Mouse (Mus musculus) common myeloid progenitor, adult 5-6 weeks (primary cell): ENCODE results near the gene Zkscan17. TPM values are rescaled to one million over a fixed set of nuclear protein-coding genes. Genes with fewer than 3 reads are reported as not detected.

Experiments used
- ATAC-seq: replicated peaks from 2 replicates; pipeline ENCODE4 v1.8.0; 2016; ENCODE audit warnings: low read depth, mild to moderate bottlenecking, moderate TSS enrichment, inconsistent platforms; ENCODE audit not compliant: poor library complexity, severe bottlenecking
- total RNA-seq: library from RNA; stranded (forward); fragments of 200-1000, 187-1606 nt; gene quantifications from 2 replicates; pipeline ENCODE4 v1.2.3, GENCODE M21; 2017

The Zkscan17 gene
- total RNA-seq, 1 experiment from 2014 or later, result 23.1 TPM

DNA sequence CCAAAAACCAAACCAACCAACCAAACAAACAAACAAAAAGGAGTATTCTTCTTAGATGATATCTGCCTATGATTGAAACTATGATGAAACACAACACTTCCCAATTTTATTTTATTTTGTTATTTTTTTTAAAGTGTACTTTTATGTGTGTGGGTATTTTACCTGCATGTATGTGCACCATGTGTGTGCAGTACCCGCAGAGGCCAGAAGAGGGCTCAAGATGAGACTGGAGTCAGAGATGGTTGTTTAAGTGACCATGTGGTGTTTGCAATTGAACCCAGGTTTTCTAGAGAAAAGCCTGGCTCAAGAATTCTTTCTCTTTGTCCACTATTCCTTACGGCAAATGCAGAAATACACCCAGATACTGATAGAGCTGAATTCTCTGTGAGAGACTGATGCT, 2.4 kb downstream of the Zkscan17 start:
- no peak for ATAC-seq

DNA sequence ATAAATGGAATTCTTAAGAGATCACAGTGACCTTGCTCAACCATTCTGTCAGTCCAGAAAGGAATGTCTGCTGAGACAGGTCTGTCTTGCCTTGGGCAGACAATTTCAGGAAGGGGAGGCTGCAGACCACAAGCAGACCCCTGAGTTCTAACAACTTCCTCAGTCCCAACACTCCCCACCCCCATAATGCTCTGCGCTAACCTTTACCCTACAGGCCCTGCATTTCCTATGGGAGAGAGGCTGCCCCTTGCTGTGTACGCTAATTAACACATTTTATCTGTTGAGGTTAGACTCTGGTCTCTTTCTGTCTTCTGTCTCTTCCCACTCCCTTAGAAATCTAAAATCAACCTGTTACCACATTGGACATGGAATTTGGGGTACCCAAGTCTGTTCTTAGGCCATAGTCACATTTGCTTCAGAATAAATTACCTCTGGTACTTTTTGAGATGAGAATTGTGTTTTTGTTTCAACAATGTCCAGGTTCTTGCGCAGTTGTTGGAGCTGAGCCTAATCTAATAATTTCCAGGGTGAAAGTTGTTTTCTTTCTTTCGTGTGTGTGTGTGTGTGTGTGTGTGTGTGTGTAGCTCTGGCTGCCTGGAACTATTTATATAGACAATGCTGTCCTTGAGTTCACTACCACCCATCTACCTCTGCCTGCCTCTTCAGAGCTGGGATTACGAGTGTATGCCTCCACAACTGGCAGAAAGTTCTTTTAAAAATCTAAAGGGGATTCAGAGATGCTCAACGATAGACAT, 6.6 kb downstream of the Zkscan17 start:
- ATAC-seq, result no peak

DNA sequence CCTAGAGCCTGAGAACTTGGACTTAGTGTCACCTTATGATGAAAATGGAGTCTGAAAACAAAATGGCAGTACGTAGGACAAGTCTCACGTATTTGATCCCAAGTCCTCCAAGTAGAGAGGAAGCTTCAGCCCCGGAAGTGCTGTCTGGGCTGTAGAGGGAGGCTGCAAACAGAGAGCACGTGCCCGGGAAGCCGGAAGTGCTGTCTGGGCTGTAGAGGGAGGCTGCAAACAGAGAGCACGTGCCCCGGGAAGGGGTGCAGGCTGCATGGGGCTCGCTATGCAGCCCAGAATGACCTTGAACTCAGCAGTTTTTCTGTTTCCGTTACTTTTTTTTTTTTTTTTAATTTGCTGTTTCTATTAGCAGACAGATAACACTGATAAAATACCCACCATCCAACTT, 8.3 kb downstream of the Zkscan17 start:
- ATAC-seq, result peak; percentile 42; the same call in 1 of the 2 replicates

DNA sequence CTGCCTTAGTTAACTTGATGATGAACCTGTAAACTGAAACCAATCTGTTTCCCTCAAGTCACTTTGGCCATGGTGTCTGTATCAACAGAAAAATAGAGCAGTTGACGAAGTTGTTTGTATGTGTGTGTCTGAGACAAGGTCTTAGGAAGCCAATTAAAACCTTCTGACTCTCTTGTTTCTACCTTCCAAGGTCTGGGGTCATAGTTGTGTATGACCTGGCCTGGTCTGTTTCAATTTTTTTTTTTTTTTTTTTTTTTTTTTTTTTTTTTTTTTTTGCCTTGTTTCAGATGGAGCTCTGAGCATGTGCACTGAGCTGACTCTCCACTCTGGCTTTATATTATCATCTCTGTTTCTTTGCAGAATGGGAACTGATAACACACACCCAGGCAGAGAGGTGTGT, 9.1 kb downstream of the Zkscan17 start:
- ATAC-seq, result no peak

DNA sequence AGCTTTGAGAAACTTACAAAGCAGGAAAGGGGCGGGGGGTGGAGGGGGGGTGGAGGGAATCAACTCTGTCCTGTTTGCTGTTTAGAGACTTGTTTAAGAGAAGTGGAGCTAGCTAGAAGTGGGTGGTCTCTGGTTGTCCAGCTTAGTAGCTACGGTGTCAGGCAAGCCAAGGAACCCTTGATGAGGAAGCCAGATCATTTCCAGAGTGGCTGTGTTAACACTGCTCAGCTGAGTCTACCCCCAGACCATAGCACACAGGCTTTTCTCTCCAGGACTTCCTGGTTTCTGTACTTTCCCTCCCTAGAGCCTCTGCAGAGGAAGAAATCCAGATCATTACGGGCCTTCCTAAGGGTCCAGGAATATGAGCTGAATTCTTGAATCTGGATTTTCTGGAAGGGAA, 11.8 kb downstream of the Zkscan17 start:
- ATAC-seq, result no peak

DNA sequence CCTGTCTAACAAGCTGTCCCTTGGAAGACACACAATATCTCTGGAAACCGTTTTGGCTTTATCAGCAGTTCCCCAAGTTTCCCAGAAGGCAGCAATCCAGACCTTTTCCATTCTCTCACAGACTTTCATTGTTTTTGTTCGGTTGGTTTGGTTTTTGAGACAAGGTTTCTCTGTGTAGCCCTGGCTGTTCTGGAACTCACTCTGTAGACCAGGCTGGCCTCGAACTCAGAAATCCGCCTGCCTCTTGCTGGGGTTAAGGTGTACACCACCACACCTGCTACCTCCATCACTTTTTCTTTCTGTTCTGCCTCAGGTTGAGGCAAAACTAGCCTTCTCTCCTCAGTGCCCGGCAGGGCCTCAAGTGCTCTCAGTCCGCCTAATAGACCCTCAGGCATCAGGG, 12.2 kb downstream of the Zkscan17 start:
- ATAC-seq, result no peak

DNA sequence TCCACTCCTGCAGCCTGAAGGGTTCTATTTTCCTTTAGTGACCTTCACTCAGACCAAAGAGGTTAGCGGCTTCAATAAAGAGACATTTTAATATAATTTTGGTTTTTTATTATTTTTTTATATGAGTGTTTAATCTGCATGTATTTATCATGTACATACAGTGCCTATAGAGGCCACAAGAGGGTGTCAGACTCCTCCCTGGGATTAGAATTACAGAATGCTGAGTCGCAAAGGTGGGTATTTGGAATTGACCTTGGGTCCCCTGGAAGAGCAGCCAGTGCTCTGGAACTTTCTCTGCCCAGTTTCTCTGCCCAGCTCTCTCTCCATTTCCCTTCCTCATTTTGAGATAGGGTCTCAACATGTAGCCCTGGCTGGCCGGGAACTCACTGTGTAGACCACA, 13.0 kb downstream of the Zkscan17 start:
- ATAC-seq, result no peak

DNA sequence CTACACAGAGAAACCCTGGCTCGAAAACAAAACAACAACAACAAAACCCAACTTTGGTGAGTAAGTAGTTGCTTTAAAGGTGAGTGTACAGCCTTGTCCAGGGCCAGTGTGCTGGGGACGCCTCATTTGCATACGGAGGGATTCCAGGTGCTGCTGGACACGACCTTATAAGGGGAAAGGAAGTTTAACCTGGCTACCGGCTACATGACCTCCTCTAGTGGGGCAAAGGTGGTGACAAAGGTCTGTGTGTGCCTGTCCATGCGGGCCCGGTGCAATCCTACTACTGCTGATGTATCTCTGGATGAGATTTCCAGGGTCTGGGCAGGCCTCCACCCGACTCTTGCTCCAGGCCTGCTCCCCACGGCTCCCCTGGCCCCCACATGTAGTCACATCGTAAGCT, 13.8 kb downstream of the Zkscan17 start:
- no peak for ATAC-seq

DNA sequence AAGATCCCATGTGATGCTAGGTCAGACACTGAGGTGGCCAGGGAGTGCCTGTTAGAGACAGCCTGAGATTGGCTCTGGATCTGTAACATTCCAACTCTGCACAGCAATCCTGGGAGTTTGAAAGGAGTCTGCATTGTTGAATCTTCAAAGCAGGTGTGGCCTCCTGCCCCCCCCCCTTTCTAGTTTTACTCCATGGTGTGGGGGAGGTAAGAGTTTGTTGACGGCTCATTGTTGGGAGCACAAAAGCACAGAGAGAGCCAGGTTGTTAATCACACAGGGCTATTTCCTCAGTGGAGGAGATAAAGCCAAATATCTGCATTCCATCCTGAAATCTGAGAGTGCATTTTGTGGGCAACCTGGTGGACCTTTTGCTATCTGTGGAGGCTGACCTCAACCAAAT, 15.0 kb downstream of the Zkscan17 start:
- ATAC-seq, result no peak

DNA sequence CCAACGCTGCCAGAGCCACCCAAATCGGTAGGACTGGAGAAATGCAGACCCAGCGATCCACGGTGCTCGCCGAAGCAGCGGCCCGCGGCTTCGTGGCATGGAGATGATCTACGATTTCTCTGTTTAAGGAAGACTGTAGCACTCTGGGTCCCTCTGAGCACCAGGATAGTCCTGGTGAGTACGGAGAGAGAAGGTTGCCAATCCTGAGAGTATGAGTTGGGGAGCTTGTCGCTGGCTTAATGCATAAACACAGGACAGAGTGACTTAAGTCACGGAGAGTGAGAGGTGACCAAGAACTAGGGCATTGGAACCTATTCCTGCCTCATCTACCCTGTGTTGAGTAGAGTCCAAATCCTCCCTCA, 19.9 kb downstream of the Zkscan17 start:
- ATAC-seq, result no peak

DNA sequence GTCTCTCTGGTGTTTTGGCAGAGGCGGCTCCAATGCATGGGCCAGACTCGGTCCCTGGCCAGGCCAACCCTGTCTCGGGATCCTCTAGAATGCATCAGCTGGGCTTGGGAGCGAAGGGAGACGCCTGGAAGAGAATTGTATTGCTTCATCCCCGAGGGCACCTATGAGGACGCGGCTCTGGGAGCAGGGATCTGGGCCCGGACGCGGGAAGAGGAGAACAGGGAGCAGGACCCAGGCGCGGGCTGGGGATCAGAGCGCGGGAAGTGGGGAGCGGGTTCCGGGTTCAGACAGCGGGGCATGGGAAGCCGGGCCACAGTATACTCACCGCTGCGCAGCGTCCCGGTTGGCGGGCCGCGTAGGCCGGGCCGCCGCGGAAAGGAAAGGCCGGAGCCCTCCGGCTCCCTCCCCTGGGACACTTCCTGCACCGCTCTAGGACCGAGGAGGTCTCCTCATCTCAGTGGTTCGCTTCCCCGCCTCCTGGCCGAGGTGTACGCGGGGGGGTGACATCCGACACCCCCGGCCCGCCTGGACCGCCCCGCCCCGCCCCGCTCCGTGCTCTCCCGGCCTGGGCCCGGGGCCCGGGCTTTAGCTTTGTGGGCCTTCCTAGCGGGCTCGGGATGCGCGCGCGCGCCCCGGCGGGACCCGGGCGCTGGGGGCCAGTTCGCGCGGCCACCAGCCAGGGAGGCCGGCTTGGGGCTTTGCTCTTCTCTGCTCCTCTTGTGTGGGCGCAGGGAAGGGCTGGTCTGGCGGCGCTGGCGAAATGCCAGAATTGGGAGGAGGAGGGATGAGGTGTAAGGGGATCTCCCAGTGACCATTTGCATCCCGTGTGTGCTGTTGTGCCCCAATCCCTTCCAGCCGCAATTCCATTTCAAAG, 20.5 kb downstream of the Zkscan17 start:
- peak; percentile 54 for ATAC-seq

DNA sequence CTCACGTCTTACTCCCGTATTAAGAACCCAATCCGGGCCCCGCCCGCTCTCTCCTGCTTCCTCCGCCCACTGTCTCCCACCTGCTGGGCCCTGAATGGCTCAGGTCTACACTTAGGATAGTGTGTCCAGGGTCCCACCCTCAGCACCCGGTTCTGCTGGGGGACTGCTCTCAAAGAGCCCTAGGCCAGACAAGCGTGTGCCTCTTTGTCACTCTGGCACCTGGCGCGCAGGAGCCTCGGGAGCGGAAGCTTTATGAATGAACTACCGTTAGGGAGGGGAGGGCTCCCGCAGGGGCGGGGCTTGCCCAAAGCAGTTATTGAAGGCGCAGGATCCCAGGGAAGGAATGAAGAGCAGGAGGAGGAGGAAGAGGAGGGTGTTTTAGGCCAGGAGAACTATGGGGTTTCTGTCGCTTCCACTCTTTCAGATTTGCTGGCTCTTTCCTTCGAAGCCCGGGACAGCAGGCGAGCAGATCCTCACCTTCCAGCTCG, 21.2 kb downstream of the Zkscan17 start:
- ATAC-seq, result peak; percentile 70

DNA sequence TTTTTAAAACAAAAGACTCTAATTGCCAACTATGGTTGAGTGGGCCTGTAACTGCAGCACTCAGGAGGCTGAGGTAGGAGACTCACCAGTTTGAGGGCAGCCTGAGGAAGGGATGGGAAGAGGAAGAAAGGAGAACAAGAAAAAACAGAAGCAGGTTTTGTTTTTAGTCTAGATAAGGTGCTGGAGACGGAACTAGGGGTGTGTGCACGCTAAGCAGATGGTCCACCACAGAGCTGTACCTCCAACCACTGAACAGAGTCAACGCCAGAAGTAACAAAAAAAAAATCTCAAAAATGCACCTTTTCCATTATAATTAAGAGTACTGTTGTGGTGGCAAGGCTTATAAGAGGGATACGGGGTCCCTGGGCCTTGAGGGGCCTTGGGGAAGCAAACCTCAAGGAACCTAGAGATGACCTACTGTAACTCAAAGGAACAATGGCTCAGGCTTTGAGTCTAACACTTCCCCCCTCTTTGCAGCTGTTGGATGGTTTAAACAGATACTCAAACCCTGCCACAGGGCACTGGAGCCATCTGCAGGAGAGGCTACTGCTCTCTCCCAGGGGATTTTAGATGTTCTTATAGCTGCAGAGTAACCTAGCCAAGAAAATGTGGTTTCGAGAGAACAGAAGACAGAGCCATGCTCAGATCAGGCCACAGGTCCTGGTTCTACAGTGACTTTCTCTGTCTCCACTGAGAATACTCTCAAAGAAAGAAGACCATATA, 24.4 kb downstream of the Zkscan17 start:
- ATAC-seq, result no peak

DNA sequence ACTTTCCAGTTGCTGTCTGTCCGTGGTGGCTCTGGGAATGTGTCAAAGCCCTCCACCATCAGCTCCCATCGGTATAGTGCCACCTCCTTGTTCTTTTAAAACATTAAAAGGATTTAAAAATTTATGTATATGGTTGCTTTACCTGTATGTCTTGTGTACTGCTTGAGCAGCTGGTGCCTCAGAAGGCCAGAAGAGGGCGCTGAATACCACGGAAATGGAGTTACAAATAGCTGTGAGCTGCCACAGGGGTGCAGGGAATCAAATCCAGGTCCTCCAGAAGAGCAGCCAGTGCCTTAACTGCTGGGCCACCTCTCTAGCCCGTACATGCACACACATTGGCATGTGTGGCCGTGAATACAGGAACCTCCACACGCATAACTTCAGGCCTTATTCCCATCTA, 28.8 kb downstream of the Zkscan17 start:
- no peak for ATAC-seq

DNA sequence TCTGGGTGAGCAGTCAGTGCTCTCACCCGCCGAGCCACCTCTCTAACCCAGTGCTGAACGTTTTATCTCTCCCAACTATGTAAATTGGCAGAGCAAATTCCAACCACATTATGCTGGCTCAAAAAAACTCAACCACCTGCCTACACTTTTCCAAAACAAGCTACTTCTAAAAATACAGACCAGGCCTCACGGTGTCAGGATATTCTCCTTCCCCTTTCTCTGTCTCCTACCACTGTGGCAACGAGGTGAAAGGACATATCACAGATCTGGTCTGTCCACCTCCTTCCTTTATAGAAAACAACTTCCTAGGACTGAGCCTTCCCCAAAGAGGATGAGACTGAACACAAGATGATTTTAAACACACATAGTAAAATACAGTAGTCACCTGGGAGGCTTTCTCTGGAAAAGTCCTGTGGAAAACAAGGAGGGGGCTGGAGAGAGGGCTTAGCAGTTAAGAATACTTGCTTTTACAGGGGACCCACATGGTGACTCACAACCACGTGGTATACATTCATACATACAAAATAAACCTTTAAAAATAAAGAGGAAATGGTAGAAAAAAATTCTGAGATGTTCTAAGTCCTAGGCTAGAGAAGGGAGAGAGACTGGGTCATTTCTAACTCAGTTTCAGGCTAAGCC, 29.8 kb downstream of the Zkscan17 start:
- ATAC-seq, result no peak

DNA sequence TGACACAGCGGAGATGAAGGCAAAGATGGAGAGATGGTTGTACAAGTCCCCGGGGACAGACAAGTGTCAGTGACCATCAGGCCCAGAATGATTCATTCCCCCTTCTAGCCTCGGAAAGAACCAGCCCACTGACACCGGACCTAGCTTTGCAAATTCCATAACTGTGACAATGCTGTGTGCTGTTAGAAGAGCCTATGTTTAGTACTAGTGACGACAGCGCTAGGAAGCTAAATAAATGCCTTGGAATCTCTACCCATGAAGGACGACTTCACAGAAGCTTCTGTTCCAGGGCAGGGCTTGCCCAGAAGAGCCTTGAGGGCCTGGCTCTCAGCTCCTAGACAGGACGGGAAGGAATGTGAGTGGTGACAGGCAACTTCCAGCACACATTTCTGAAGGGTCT, 40.3 kb downstream of the Zkscan17 start:
- no peak for ATAC-seq

DNA sequence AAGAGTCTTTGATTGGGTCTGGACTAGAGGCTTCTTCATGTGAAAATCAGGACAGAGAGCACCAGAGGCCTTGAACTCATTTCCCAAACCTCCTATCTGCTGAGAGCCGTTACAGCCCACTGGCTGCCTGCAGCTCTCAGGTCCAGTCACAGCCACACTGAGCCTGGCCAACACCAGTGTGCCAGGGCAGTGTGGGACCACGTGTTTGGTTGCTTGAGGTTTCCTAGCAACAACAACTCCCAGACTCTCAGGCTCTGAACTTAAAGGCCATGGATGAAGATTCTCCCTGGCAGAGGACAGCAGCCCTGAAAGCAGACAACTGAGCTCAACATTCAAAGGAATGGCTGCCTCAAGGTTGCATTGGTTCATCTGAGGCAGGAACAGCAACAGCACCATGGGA, 40.9 kb downstream of the Zkscan17 start:
- no peak for ATAC-seq

DNA sequence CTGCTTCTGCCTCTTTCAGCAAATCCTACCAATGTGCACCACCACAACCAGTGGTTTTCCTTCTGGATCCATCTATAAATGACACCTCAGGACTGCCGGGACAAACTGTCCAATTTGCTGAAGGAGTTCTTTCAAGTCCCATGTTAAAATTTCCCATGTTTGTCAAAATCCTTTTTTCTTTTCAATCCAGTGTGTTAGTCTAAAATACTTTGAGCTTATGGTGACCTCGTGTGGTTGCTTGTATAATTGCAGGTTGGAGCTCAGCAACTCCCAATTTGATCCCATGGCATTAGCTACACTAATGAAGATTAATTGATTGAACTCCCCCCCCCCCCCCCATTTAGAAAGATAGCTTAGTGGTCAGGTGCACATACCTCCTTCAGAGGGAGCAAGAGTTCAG, 43.3 kb downstream of the Zkscan17 start:
- no peak for ATAC-seq

DNA sequence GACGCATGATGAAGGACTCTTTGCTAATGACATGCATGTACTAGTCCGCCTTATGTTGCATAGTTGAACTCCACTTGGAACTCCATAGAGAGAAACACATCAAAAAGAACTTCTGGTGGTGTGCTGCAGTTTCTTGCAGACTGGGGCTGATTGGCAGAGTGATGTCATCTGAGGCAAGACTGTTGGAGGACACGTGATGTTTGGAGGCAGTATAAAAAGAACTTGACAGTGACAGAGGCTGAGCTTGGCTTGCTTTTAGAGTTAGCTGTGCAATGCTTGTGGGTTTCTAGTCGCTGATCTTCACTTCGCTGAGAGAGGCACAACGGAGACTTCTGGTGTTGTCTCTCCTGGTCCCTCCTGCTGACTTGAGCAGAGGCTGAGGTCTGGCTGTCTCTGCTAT, 49.3 kb downstream of the Zkscan17 start:
- ATAC-seq, result no peak

DNA sequence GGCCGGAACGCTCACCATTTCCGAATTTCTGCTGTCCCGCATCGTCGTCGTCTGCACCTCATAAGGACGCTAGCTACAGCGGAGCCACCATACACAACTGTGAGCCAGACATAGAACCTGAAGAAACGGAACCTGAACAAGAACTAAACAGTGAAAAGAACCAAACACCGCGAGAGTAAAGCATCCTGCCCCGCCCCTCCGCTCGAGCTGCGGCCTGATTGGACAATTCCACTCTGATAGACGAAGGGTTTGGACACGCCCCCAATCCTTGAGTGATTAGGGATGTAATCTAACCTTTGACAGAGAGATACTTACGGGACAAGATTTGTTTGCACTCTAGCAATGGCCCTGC, 54.2 kb downstream of the Zkscan17 start, which contains the start of gene Zfp867:
Gene Zfp867 (minus strand): TSS at position 149 of the 352 bp plus-strand sequence.
- ATAC-seq, result peak; percentile 98
